Mouse (Mus musculus) MEL-GATA-1-ER (cell line): ENCODE measurements around the gene Catsperg1.
A peak's percentile ranks its signal among the peaks of the same experiment; 100 is the strongest.

Experiments
- DNase-seq: peaks from one replicate; pipeline ENCODE4 v3.0.0-alpha.2; 2012; ENCODE audit warnings: low read depth; ENCODE audit errors: extremely low read depth

The Catsperg1 gene

GRCm38 (mm10) chr7:29170755-29171561 lies 42.9 kb downstream of the Catsperg1 start:
- DNase-seq: no peak

DNA sequence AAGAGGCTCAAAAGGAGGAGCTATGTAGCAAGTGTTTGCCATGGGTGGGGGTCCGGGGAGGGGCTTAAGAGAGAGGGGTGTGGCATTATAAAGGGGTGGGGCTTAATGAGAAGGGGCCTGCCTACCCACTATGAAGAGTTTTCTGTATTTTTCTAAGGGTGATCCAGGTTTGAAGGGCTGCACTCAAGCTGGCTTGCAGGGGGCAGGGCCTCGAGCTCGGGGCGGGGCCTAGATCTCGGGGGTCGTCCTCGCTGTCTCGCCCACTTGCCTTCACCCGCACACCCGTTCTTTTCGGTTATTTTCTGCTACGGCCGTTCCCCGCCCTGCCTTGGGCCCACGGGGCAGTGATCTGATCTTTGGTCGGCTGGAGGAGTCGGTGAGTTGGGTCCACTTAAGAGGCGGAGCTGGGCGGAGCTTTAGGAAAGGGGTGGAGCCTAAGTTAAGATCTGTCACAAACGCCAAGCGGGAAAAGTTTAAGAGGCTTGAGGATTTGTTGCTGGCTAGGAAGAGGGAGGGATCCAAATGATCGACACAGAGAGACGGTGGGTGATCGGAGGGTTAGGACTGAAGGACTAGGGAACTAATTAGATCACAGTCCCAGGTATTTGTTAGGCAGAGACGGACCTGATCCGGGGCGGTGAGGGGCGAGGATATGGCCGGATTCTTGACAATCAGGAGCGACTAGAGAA lies 43.6 kb downstream of the Catsperg1 start, which contains the start of the genes Ggn and Spred3:
Ggn (plus strand) TSS at position 145 of the 689 bp plus-strand sequence.
Spred3 (minus strand) TSS at position 346 of the 689 bp plus-strand sequence.
- DNase-seq: peak; percentile 78

DNA sequence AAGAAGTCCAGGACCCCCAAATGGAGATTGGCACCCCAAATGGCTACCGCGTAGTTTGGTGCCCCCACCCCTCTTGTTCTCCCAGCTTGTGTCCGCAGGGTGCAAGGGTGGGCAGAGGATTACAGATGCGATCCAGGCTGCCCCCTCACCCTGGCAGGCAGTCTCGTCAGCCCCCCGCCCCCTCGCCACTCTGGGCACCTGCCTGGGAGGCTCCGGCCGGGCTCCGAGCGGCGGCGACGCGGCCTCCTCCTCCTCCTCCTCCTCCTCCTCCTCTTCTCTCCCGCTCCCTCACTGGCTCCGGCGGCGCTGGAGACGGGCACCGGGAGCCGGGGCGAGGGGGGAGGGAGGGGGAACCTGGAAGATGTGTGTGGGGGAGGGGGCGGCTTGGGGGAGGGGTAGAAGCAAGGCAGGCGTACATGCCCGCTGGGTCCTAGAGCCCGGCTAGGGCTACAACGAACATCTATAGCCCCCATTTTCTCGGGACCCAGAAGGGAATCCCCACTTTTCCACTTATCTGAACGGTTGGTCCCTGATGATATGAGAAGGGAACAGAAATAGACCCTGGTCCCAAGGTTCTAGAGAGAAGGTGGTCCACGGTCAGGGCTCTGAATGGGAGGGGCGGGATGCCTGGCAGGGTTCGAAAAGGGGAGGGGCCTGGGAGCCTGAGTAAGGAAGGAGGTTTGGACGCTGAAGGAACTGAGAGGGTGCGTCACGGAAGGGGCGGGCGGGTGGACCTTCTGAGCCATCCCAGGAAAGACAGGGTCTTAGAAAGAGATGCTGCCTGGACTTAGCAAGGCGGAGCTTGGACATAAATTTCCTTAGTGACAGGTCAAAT lies 44.4 kb downstream of the Catsperg1 start:
- DNase-seq: peak; percentile 91

GRCm38 (mm10) chr7:29168791-29169230 lies 45.0 kb downstream of the Catsperg1 start:
- no peak for DNase-seq

GRCm38 (mm10) chr7:29168121-29168695 lies 45.6 kb downstream of the Catsperg1 start:
- DNase-seq: no peak

GRCm38 (mm10) chr7:29167656-29168055 lies 46.2 kb downstream of the Catsperg1 start:
- no peak for DNase-seq

DNA sequence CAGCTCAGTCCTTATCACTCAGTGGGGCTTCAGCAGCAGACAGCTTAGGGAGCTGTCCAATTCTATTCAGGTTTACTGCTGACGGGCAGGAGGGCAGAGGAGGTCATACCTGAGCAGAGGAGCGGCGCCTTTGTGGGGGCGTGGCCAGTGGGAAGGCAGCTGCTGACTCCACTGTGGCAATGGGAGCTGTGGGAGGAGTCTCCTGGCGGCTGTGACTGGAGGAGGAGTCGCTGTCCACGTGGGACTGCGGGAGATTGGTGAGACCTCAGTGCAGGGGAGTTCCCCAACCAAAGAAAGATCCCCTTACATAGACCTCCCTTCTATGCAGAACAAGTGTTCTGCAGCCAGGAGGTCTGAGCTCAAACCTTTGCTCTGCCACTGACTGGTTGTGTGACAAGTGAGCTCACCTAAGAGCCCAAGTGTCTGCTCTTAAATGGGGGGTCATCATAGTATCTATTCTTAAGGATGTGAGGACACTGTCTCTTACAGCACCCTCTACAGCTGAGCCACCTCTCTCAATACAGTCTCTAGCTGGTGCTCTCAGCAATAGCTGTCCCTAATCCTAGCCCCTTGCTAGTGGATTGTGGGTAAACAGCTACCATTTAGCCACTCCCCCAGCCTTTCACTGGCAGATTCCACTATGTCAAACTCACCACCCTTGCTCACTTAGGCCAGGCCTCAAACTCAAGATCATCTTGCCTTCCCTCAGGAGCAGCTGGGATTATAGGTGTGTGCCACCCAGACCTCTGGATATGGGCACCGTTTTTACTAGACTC lies 50.9 kb downstream of the Catsperg1 start:
- DNase-seq: no peak

DNA sequence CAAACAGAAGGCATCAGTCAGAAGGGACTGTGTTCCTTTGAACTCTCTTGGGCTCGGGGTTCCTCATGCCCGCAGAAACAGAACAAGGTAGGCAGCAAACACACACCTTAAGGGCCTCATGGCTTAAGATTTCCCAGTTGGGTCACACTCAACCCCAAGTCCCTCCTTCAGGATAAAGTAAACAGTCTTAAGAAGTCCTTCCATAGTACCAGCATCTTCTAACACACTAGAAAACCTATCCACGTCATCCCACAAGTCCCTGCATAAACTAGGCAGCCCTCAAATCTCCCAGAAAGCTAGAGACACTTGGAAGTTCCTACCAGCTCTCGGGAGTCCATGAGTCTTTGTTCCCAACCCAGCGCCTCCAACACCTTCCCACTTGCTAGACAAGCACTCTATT lies 51.5 kb downstream of the Catsperg1 start:
- DNase-seq: no peak

GRCm38 (mm10) chr7:29158264-29158663 lies 55.6 kb downstream of the Catsperg1 start:
- DNase-seq: no peak

- peak; percentile 77 for DNase-seq
These were observed 57.7 kb downstream of the Catsperg1 start, which contains the start of gene Fam98c for GRCm38 (mm10) chr7:29155838-29156782. TSS of gene Fam98c (minus strand) at chr7:29156234.

- DNase-seq: peak; percentile 44
These were observed 58.5 kb downstream of the Catsperg1 start for GRCm38 (mm10) chr7:29155196-29155837.

GRCm38 (mm10) chr7:29154018-29154720 lies 59.7 kb downstream of the Catsperg1 start:
- peak; percentile 11 for DNase-seq

- DNase-seq: no peak
These were observed 62.3 kb downstream of the Catsperg1 start for GRCm38 (mm10) chr7:29151486-29151885.

GRCm38 (mm10) chr7:29148771-29149170 lies 65.1 kb downstream of the Catsperg1 start:
- DNase-seq: no peak

- DNase-seq: no peak
These were observed 67.0 kb downstream of the Catsperg1 start for GRCm38 (mm10) chr7:29146625-29147367.

- peak; percentile 70 for DNase-seq
These were observed 69.8 kb downstream of the Catsperg1 start for GRCm38 (mm10) chr7:29144006-29144405.

DNA sequence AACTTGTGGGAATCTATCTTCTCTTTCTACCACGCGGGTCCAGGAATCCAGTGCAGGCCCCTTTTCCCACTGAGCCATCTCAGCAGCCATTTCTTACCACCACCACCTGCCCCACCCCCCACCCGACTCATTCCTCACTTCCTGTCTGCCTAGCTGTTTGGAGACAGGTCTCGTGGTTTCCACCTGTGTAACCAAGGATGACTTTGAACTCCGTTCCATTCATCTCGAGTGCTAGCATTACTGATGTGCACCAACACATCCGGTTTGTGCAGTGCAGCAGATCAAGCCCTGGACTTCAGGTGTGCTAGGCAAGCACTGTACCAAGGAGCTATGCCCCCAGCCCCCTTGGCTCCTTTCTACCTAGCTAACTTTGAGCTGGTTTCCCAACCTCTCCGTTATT lies 72.4 kb downstream of the Catsperg1 start:
- DNase-seq: no peak
